Mouse (Mus musculus) kidney, embryonic 14.5 days (tissue): ENCODE results near the gene Spats2l. TPM values are rescaled to one million over a fixed set of nuclear protein-coding genes. Genes with fewer than 3 reads are reported as not detected.

Experiments
- ATAC-seq: fragments of 200-750 bp; cut with Nextera tagmentation; 2 replicates; pipeline ENCODE4 v1.8.0; 2017; ENCODE audit warnings: moderate number of reproducible peaks, mild to moderate bottlenecking, moderate TSS enrichment, moderate library complexity; ENCODE audit not compliant: low FRiP score, low TSS enrichment
- H3K27ac ChIP-seq: fragments of 300-500 bp; sonication (generic); 2 replicates; pipeline ENCODE4 v1.5.1; 2014; ENCODE audit warnings: low read depth, mild to moderate bottlenecking, low read length, moderate library complexity, mixed read lengths
- H3K27me3 ChIP-seq: fragments of 300-500 bp; sonication (generic); 2 replicates; pipeline ENCODE4 v1.6.1; 2014; ENCODE audit warnings: mild to moderate bottlenecking, low read length; ENCODE audit not compliant: control insufficient read depth, insufficient read depth
- H3K36me3 ChIP-seq: fragments of 300-500 bp; sonication (generic); 2 replicates; pipeline ENCODE4 v1.6.1; 2014; ENCODE audit warnings: low read length, mixed read lengths; ENCODE audit not compliant: control insufficient read depth, insufficient read depth
- H3K4me1 ChIP-seq: fragments of 300-500 bp; sonication (generic); 2 replicates; pipeline ENCODE4 v1.6.1; 2014; ENCODE audit warnings: low read length, mixed read lengths; ENCODE audit not compliant: control insufficient read depth, insufficient read depth
- H3K4me2 ChIP-seq: fragments of 300-500 bp; sonication (generic); replicated peaks from 2 replicates; pipeline ENCODE4 v1.6.1; 2014; ENCODE audit warnings: low read depth, mild to moderate bottlenecking, low read length
- H3K4me3 ChIP-seq: fragments of 300-500 bp; sonication (generic); 2 replicates; pipeline ENCODE4 v1.5.1; 2014; ENCODE audit warnings: mild to moderate bottlenecking, low read length
- H3K9ac ChIP-seq: fragments of 300-500 bp; sonication (generic); 2 replicates; pipeline ENCODE4 v1.6.1; 2014; ENCODE audit warnings: low read depth, mild to moderate bottlenecking, low read length, moderate library complexity
- H3K9me3 ChIP-seq: fragments of 300-500 bp; sonication (generic); 2 replicates; pipeline ENCODE4 v1.6.1; 2016; ENCODE audit warnings: low read length; ENCODE audit not compliant: control insufficient read depth
- WGBS: fragments of 180-500 bp; shearing (Covaris S2); extraction: QIAGEN DNeasy Blood & Tissue Kit; methylation state at CpG from one replicate; pipeline ENCODE4 v1.1.7; 2014; 5-methylcytosine and 5-hydroxymethylcytosine counted together
- polyA plus RNA-seq: library from polyadenylated mRNA; unstranded; fragments of >200 nt; fragmentation: Nextera tagmentation; extraction: Ambion mirVana; gene quantifications from 2 replicates; pipeline ENCODE4 v1.2.1, GENCODE M21; 2014

Gene Spats2l
- polyA plus RNA-seq, 1 experiment from 2014 or later: 47.4 TPM

GRCm38 (mm10) chr1:57995432-57996132 lies 221.6 kb downstream of the Spats2l start, which contains the start of gene Sgo2a:
Gene Sgo2a, plus strand, starts transcription at chr1:57995971.
- WGBS: 7% methylated on average over 30 of the region's 30 CpGs
- Histone ChIP-seq H3K27me3 (no peaks in the 10 kb centered on the region), H3K4me3 (peak within 1 kb of the TSS; percentile 96), H3K9ac (peak within 1 kb of the TSS; percentile 83), H3K4me2 (peak within 1 kb of the TSS; percentile 81), H3K4me1 (peaks cover 8% of the 10 kb centered on the region), H3K36me3 (no peaks in the 10 kb centered on the region; the same call in 1 of the 2 replicates), H3K9me3 (no peaks in the 10 kb centered on the region), H3K27ac (peak within 1 kb of the TSS; percentile 71)
- ATAC-seq: peak; percentile 99

- under 1% methylated on average over 29 of the region's 29 CpGs for WGBS
- H3K36me3 ChIP-seq: peaks cover 2% of the 10 kb centered on the region; the same call in 1 of the 2 replicates
- H3K4me3 ChIP-seq: peak overlapping the region; percentile 96
- H3K4me1 ChIP-seq: peaks cover 8% of the 10 kb centered on the region
- peak; percentile 41 for ATAC-seq
- H3K9ac ChIP-seq: peak overlapping the region; percentile 83
- H3K27ac ChIP-seq: peak overlapping the region; percentile 71
- no peaks in the 10 kb centered on the region for H3K27me3 ChIP-seq
- H3K4me2 ChIP-seq: peak overlapping the region; percentile 81
- H3K9me3 ChIP-seq: no peaks in the 10 kb centered on the region
Observed at GRCm38 (mm10) chr1:57996133-57996615, 222.2 kb downstream of the Spats2l start.

Other genes starting within 250 kb of the Spats2l start
- 19.6 and 23.7 TPM in 2 replicates for gene Sgo2a, start 221.8 kb downstream of the Spats2l start, polyA plus RNA-seq
- 10.3 and 16.1 TPM in 2 replicates for gene Kctd18, start 244.8 kb downstream of the Spats2l start, polyA plus RNA-seq